Mouse (Mus musculus) frontal cortex, postnatal 14 days (tissue): ENCODE results near the gene Tmem163.

Source experiments
- DNase-seq, 2 experiments: peaks; one replicate each; pipeline ENCODE4 v3.0.0; 2022; ENCODE audit warnings: low spot score in 2 of 2

Tmem163 gene

DNA sequence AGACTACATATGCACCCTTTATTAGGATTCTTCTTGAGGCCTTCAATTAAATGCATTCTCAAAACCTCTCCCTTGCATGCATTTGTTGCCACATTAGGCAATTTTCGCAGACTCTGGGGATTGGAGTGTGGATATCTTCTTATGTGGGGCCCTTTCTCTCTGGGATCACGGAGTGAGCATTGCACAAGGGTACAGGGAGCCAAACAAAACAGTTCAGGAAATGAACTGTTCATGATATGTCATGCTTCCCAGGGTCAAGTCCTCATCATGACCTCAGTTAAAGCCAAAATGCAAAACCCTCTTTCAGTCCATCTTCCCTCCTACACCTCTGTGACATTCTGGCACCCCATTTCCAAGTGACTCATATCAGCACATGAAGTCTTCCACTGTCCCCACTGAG is 27.8 kb downstream of the Tmem163 start:
- DNase-seq, result no peak

DNA sequence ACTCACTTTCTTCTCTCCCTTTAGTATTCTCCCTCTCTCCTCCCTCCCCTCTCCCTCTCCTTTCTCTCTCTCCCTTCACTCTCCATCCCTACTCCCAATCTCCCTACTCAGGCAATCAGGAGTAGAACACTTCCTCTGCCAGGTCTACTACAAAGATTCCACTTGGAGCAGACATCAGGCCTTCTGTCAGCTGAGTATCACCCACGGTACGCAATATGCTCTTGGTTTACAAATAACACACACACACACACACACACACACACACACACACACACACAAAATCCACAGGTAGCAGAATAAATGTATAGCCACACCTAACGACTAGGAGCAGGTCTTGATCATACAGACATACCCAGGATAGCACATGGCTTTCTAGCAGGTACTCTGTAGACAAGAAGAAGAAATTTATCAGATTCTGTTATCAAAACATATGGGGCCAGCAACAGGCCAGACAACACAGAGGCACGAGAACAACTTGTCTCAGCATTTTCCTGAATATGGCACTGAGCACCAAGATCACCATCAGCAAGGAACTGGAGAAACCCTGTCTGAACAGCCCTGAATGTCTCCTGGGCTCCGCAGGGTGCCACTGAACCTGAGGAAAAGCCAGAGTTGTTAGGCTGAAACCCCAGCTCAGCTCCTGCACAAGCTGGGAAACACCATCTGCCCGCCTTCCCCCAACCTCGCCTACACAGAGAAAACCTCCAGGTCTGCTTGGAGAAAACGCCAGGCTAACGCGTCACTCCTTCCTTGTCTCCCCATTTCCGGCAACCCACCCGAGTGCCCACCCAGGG is 36.2 kb downstream of the Tmem163 start:
- no peak for DNase-seq

GRCm38 (mm10) chr1:127637917-127638316 is 41.4 kb downstream of the Tmem163 start:
- no peak for DNase-seq

DNA sequence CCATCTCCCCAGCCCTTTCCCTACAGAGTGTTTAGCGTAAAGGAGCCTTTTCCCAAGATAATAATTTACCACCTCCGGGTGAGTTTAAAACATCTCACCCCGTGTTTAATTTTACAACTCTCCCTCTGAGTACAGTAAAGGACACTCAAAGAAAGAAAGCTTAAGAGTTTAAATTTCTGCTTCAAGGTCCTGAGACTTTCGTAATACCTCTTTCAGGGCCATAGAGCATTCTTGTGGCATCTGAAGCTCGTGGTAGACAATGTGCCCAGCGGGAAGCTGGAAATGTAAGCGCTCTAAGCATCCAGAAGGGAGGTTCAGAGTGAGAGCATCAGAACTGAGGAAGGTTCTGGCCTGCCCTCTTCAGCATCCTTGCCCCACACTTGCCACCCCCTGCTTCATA is 52.2 kb downstream of the Tmem163 start:
- no peak for DNase-seq

DNA sequence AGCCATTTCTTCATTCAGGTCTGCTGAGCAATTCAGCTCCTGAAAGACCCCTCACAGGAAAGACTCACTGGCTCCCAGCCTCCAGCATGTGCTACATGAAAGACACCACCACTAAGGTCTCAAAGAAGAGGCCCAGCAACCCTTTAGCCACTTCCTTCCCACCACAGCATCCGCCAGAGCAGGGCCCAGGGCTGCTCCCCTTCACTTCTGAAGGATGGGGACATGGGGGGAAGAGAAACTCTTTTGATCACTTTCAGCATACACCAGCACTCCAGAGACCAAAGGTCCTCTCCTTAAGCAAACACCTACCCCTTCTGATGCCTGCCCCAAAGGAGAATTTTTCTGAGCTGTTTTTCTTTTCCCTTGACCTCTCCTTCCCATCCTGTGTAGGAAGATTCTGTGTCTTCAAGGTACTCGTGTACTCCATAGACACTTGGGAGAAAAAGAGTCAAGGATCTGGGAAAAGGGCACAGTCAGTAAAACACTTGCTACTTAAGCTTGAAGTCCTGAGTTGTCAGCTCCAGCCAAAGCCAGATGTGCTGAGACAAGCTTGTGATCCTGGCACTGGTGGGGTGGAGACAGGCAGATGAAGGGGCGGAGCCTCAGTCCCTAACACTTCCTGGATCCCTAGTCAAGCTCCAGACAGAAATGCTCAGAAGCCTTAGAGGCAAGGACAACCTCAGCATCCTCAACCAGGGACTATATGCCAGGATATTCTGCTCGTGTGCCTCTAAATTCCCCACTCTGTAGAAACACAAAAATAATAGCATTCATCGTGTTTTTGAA is 53.6 kb downstream of the Tmem163 start:
- DNase-seq, result no peak

- no peak for DNase-seq
Measured at GRCm38 (mm10) chr1:127622349-127622748, 57.0 kb downstream of the Tmem163 start.

- DNase-seq, result no peak
Measured at GRCm38 (mm10) chr1:127619036-127619435, 60.3 kb downstream of the Tmem163 start.

DNA sequence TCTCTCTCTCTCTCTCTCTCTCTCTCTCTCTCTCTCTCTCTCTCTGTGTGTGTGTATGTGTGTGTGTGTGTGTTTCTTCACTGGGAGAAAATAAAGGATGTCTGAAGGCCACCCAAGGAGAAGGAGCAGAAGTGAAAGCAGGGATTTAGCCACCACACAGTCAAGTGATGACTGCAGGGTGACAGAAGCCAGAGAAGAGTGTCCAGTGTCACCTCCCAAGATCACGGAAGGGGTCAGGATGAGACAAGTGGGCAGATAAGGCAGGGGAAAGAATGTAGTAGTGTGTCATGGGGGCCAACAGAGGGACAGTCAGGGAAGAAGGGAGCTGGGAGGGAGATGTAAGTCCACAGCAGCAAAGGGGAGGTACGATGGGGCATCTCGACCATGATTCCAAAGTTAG is 69.0 kb downstream of the Tmem163 start:
- DNase-seq, result no peak

- DNase-seq, result no peak
Measured at GRCm38 (mm10) chr1:127609814-127610213, 69.5 kb downstream of the Tmem163 start.

DNA sequence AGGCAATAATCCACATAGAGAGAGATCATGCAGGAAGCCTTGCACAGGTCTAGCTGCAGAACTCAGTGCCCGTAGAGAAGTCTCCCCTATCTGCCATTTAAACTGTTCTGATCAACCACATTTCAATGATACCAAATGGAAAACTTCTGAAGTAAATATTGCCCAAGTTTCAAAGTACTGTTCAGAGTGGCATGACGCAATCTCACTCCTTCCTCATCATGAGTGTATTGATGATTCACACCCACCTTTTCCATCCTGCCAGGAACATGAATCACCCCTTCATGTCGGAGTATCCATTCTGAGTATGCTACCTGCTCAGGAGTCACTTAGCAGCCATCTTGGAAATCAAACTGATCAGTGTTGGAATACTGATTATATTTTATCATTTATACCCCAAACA is 71.0 kb downstream of the Tmem163 start:
- no peak for DNase-seq

DNA sequence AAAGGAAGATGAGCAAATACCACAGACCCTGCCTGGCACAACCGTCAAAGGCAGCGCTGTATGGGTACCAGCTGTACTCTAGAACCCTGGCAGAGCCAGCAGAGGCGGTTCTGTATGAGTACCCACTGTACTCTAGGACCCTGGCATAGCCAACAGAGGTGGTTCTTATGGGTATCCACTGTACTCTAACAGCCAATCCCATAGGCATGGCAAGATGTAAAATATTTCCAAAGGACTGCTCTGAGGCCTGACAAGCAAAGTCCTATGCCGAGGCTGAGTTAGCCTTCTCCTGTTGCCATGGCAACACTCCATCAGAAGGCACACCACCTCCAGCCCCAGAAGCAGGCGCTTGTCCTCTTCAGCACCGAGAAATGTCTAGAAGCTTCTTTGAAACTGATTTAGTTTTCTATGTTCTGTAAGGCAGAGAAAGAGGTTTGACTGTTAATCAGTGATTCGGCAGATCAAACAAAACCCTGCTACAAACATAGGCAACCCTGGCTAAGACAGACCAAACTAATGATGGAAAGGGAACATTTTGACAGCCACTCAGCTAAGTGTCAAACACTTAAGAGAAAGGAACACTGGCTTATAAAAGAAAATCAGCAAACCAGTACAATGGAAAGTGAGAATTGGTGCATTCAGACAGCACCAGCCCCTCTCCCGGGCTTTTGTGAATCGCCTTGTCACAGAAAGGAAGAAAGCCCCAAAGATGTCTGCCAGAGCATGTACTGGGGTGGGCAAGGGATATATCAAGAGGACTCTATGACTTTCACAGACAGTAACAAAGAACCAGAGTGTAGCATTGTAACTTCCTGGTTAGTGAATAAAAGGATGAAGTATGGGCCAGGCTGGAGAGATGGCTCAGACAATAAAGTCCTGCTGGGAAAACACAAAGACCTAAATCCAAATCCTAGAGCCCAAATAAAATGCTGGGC is 75.4 kb downstream of the Tmem163 start:
- no peak for DNase-seq

DNA sequence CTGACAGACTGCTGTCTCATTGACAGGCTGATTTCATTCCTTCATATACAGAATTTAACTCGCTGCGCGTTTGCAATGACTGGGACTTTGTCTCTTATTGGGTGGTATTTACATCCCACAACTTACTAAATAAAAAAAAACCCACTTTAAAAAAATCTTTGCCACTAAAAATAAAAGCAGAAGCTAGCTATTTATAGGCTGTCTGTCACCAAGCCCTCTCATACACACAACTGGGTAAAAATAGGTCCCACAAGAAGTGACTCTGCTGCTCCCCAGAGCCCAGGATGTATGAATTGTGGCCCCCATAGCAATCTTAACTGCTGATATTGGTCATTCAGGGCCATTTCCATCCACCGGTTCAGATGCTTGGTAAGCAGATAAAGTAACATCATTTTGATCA is 83.2 kb downstream of the Tmem163 start:
- no peak for DNase-seq

DNA sequence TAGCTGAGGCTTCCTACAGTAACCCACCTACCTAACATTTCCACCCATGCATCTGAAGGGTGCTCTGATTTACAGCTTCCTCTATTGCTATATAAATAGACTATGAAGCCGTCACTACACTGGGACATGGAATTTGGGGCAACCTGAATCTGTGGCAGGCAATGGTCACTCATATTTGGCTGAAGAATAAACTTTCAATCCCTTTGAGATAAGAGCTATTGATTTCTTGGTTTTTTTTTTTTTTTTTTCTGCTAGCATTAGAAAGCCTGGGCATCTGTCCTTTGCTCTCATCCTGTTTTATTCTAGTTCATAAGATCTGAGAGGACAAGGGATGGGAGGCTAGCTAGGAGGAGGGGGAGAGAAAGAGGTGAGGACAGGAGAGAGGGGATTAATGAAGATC is 83.6 kb downstream of the Tmem163 start:
- no peak for DNase-seq

GRCm38 (mm10) chr1:127589542-127589941 is 89.8 kb downstream of the Tmem163 start:
- no peak for DNase-seq

- no peak for DNase-seq
Measured at GRCm38 (mm10) chr1:127587071-127587470, 92.3 kb downstream of the Tmem163 start.

- no peak for DNase-seq
Measured at GRCm38 (mm10) chr1:127586156-127586555, 93.2 kb downstream of the Tmem163 start.

- DNase-seq, result no peak
Measured at GRCm38 (mm10) chr1:127577981-127578380, 101.4 kb downstream of the Tmem163 start.

- DNase-seq, result no peak
Measured at GRCm38 (mm10) chr1:127577083-127577482, 102.3 kb downstream of the Tmem163 start.

DNA sequence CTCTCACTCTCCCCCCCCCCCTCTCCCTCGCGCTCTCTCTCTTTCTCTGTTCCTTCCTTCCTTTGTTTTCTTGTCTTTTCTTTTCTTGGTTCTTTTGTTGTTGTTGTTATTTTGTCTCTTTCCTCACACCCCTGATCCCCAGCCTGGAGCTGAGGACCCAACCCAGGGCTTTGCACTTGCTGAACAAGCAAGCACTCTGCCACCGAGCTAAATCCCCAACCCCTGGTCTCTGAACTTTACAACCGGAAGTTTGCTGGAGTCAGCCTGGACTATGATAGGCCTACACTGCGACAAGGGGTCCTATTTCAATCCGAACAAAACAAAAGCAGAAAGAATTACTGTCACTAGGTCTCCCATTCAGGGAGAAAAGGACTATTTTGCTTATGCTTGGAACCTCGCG is 102.8 kb downstream of the Tmem163 start:
- DNase-seq, result no peak

- no peak for DNase-seq
Measured at GRCm38 (mm10) chr1:127576143-127576542, 103.2 kb downstream of the Tmem163 start.

- no peak for DNase-seq
Measured at GRCm38 (mm10) chr1:127575692-127576091, 103.7 kb downstream of the Tmem163 start.

- no peak for DNase-seq
Measured at GRCm38 (mm10) chr1:127573186-127573585, 106.2 kb downstream of the Tmem163 start.
